Mouse (Mus musculus) spleen, postnatal 10 days (tissue): ENCODE results near the gene Unc5a.

ENCODE experiments used
- DNase-seq, 2 experiments: peaks; one replicate each; pipeline ENCODE4 v3.0.0; 2021 to 2022; ENCODE audit warnings: low spot score in 2 of 2

The Unc5a gene

DNA sequence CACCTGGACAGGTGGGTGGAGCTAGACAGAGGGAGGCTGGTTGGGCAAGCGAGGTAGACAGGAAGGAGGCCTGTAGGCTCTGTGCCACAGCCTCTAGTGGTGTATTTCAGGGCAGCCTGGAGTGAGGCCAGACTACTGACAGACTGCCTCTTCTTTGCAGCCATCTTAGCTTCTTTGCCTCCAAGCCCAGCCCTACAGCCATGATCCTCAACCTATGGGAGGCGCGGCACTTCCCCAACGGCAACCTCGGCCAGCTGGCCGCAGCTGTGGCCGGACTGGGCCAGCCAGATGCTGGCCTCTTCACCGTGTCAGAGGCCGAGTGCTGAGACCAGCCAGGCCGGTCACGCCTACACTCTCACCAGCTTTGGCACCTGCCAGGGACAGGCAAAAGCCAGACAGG lies 55.4 kb downstream of the Unc5a start:
- no peak for DNase-seq

DNA sequence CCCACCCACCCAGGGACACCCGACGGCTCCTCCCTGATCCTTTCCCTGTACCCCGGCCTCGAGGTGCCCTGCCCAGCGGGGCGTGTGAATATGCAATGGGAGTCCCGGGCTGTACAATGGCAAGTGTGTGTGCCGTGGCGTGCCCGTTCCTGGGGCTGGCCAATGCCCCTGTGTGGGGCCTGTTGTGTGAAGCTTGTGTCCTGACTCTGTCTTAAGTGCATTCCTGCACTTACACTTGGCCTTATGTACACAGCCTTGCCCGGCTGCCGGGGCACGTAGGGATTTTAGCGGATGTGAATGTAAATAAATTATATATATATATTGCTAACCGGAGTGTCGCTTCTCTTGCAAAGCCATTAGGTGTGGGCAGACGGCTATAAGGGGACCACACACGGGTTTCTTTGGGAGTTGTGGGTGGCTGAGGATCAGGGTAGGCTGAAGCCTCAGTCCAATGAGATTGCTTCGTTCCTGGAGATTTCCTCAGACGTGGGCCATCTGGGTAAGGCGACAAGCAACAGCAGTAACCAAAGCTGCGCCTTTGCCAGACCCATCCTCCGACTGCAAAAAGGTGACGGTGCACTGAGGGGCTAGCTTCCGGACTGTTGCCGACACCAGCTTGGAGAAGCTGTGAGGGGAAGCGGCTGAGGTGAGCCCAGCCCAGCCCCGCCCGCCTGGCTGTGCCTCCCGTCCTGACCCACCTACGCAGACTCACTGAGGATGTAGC lies 56.6 kb downstream of the Unc5a start:
- no peak for DNase-seq

DNA sequence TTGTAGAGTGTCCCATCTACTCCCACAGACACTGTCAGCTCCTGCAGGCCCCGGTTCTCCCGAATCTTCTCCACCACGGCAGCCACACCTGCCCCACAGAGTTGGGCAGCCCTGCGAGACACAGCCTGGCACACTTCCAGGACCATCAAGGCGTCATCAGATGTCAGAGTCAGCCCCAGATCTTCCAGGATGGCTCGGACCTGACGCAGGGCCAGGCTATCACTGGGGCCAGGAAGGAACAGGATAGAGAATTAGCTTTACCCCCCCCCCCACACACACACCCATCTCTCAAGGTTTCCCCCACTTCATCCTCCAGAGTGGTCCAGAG lies 57.2 kb downstream of the Unc5a start:
- no peak for DNase-seq

DNA sequence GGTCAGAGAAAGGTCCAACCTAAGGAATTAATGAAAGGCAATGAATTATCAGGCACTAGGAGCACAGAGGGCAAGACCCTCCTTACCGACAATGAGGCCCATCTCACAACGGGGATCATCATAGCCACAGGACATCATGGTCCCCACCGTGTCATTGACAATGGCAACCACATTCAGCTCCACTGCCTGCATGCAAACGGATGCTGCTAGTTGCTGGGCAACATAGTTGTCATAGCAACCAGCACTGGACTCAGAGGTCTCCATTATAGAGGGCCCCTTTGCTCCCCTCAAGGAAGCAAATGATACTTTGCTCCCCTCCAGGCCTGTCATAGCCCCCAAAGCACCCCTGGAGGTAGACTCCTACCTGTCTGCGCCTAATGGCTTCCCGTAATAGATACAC lies 59.4 kb downstream of the Unc5a start:
- no peak for DNase-seq

DNA sequence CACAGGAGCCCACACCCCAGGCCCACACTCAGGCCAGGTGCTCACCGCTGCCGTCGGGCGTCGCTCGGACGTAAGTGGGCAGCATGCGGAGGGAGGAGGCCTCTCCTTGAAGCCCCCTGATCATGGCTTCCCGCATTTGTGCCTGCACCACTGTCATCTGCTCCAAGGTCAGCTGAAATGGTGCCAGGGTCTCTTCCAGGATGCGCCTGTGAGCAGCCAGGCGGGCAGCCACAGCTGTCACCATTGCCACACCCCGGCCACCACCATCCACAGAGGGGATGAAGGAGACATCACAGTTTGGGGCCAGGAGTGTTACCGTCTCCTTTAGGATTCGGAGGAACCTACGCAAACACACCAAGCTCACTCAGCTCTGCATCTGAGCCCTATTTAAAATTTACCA lies 61.9 kb downstream of the Unc5a start:
- DNase-seq: no peak

DNA sequence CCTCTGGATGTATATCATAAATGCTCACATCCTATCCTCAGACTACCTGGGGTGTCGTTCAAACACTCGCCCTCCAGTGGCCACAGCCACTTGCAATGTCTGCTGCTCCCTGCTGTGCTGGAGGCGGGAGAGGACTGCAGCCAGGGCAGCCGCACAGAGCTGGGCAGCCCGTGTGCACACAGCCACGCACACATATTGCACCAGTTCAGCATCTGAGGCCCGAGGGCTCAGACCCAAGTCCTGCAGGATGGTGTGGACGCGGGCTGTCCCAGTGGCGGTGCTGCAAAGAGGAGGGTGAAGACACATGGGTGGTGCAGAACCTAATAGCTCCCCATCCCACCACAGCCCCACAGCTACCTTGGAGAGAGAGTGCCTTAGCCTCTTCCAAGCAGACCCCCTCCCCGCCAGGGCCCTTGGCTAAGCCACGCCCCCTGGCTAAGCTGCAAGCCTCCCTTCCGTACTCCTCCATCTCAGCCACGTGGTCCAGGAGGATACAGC lies 62.8 kb downstream of the Unc5a start:
- no peak for DNase-seq

DNA sequence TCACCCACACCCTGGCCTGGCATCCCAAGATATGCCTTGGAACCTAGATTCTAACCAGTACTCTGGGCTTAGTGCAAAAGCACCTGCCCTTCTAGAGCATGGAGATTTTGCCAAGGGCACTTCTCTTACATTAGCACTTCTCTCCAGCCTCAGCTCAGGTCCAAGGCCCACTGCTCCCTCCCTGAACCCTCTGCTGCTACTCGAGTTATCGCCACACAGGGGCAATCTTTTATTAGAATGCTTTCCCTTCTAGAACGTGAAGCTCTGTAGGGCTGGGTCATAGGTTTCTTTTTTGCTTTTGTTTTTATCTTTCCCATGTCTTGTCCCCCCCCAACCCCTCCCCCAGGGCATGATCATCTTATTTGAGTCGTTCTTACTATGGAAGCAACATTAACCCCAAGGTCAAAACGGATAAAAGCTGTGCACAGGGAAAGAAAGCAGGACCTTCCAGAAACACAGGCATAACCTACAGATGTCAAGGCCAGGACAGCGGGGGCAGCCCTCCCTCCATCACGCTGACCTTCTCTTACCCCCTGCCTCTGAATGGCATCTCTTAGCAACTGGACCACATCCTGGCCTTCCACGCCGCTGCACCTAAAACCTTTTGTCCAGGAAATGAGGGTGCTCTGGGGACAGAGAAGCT lies 64.6 kb downstream of the Unc5a start:
- no peak for DNase-seq

DNA sequence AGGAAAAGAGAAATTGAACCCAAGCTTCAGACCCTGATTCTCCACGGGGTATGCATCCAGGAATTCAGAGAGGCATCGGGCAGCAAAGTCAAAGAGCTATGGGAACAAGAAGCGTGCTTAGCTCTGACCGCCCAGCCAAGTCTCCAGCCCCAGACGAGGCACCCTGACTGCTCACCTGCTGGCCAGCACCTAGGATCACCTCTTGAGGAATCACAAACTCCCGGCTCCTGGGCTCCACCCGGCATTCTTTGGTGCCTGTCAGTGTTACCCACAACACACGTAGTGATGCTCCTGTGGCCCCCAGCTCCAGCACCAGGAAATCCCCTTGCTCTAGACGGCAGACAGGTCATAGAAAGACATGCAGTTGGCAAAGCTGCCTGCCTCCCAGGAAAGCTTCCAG lies 65.2 kb downstream of the Unc5a start:
- DNase-seq: no peak

DNA sequence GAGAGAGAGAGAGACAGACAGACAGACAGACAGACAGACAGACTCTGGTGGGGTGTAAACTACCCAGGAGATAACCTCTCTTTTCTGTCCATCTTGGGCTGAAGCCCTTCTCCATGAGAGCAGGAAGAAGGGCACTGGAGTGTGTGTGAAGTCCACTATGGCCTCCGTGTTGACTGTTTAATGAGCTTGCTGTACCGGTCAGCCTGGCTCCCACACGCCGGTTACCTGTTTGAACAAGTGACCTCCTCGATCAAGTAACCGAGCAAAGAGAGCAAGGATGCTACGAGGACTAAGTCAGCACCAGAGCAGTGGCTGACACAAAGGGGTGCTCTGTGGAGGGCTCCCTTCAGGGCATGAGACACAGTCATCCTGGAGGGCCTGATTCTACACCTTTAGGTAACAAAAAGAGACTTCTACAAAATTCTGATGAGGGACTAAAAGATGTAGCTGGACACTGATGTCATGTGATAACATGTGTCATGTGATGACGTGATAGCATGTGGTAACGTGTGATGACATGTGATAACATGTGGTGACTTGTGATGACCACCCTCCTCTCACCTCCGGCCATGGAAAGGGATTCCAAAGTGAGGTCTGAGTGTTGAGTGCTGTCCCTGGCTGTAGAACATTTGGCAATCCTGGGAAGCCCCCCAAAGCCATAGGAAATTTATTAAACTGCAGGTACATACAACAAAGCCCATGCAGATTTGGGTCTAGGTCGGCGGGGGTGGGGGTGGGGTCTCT lies 68.1 kb downstream of the Unc5a start:
- no peak for DNase-seq

DNA sequence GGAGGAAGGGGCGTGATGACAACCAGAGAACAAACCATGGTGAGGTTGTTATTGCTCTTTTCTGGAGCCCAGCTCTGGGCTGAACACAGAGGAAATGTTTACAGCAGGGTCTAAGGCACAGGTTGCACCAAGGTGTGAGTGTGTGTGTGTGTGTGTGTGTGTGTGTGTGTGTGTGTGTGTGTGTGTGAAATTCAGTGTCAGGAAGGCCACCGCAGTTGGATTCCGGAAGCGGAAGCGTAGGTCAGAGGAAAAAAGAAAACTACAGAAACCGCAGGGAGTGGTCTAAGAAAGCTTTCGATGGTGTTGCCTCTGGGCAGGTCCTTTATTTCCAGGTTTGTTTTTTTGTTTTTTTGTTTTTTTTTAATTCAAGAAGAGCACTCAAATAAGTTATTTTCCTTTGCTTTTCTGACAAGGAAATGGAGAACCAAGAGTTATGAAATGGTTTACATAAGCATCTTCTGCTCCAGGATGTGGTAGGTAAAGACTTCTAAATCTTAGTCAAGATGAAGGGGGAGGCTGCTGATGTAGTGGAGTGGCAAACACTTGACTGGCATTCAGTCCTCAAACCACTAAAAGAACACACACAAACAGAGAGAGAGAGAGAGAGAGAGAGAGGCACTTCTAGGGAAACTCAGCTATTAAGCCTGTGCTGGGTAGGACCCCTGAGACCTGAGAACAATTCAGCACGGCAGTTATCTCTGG lies 68.8 kb downstream of the Unc5a start:
- DNase-seq: no peak

DNA sequence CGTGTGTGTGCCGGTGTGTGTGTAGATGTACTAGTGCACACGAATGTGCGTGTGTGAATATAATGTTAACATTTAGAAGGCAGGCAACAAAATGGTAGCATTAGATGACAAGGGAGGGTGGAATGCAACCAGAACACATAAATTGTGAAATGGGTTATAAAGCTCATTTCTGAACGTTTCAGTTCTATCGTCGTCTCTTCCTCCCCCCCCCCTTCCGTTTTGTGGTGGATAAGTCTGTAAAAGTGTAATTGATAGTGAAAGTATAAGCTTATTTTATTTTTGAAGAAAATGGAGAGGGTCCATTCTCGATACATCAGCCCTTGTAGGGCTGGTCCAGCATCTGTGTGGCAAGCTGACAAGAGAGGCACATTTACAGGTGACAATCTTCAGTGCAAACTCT lies 69.5 kb downstream of the Unc5a start:
- DNase-seq: no peak

DNA sequence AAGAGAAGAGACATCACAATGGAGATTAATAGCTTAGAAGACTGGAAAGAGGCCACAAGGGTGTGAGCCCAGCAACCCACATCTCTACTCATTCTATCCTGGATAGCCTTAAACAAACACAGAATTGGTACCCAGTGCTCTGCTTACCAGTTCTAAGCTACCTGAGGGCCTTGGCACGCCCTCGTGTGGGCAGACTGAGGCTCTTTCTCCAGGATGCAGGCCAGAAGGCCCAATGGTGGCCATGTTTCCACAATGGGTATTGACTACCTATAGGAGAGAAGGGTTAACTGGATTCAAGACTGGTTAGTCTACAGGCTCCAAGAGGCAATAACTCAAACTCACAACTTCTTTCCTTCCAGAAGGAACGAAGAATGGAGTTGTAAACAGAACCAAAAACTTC lies 70.0 kb downstream of the Unc5a start:
- DNase-seq: no peak

DNA sequence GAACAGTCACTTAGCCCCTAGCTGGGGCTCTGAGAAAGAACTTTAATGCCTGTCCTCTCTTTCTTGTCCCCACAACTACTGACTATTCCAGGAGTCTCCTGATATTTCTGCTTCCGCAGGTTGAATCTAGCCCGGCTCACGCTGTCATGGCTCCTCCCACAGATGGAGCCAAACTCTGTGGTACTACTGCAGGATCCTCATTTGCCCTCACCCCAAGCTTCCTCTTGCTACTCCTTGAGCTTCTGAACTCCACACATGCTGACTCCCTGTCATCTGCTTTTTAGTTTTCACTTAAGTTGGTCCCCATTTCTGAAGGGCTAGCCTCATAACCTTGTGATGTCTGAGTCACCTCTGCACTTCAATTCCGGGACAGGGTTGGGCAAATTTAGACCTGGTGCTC lies 70.8 kb downstream of the Unc5a start:
- DNase-seq: no peak

DNA sequence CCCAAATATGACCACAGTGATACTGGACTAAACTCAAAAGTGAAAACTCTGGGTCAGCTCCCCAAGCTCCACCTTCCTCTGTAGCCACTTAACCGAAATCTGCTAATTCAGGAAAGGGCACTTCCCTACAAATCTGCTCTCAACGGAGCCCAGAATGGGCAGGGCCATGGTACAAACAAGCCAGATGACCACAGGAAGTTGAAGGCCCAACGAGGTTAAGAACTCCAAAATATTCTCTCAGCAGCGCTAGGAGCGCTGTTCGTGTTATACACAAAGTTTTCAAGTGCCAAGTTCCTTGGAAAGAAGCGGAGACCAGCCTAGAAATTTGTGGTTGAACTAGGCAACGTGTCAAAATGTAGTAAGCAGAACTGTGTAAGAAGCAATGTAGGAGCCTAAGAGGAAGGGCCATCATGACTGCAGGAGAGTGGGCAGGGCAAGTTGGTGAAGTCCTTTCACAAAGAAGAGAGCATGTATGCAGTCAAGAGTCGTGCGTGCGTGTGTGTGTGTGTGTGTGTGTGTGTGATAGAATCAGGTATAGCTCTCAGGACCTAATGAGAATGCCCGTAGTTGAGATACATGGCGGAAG lies 72.1 kb downstream of the Unc5a start, which contains the start of gene Hk3:
Gene Hk3, minus strand, starts transcription at position 192 of the 586 bp plus-strand sequence.
- no peak for DNase-seq

DNA sequence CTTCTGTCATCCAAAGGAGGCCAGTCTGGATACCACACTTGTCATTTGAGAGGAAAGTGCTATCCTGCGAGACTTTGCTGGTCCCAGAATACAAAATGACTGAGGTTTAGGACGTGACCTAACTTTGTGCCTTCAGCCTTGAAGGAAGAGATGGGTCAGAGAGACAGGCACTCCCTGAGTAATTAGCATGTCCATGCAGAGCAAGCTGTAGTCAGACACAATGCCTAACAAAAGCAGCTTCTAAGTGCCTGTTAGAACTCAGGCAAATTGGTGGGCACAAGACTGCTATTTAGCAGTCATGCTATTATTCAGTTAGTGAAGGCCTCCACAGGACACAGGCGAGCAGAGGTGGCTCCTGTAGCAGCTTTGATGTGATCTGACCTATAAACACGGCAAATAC lies 73.0 kb downstream of the Unc5a start:
- peak in 1 of 2 experiments; percentile 3 for DNase-seq

DNA sequence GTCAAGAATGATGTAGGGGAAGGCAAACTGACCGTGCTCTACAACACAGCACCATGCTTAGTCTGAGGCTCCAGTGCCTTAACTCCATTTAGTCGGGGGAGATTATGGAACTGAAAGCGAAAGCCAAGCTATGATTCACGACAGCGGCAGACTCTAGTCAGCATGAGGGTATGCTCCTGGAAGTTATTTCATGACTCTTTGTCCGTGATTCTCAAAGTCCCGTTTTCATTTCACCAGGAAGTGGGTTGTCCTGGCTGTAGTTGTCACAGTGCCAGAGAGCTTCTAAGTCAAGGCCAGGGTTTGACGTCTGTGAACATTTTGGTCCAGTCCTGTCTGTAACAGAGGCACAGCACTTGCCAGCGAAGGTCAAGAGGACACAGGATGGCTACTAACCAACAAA lies 73.5 kb downstream of the Unc5a start:
- DNase-seq: peak in 1 of 2 experiments; percentile 12

DNA sequence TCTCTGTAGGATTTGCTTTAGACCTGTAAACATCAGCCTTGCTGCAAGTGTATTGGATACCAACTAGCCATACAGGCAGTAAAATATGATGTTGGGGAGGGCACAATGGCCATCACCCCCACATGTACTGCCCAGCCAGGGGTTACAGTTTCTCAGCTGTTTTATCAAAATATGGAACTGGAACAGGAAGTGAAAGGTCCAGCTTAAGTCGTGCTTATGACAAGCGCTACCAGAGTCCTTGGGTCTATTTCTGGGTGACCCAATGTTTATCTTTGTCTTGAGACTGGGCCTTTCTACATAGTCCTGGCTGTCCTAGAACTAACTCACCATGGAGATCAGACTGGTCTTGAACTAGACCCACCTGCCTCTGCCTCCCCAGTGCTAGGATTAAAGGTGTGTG lies 75.0 kb downstream of the Unc5a start:
- DNase-seq: peak in 1 of 2 experiments; percentile 4

DNA sequence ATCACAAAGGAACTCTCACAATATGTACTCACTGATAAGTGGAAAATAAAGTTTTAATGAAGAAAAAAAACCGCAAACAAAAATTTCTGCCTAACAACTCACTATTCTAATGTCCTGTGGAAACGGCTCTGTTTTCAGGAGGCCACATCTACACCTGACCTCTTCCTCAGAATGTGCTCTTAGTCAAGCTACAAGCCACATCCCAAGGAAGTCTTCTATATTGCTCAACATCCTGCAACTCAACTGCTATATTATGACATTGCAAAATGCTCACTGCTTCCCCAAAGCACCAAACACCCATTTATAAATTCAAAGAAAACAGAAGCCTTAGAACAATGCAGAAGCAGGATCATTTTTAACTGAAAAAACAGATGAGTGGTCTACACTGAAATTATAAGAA lies 90.8 kb downstream of the Unc5a start:
- no peak for DNase-seq

DNA sequence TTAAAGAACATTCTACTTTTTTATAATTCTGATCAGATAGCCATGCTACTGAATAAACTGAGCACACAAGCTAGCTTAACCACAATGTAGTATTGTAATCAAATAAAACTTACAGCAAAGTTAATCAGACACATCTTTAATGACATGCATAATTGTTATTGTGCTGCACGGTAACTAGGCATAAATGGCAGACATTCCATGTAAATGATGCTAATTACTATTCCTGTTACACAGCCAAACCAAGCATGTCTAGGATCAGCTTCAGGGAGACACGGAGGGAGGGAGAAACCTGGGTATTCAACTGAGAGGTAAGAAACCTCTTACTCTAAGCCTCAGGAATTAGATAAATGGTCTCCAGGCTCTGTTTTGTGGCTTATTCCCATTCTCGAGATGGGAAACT lies 98.5 kb downstream of the Unc5a start:
- no peak for DNase-seq
